In genomic region chr14:55247181-55247580, GRCm38 (mm10) we compare ENCODE assay signal across 22 mouse cellular contexts. TPM values are rescaled to one million over a fixed set of nuclear protein-coding genes. Genes with fewer than 3 reads are reported as not detected.
"Had no signal": no experiment of that assay in that cellular context is flagged by ENCODE, and none has a peak within 500 bp of the region (broad histone marks: within the 10 kb centered on the region; RNA-seq: fewer than 3 reads in every experiment).

No protein-coding gene starts in this region.

- H3K27me3 ChIP-seq: midbrain, embryonic 13.5 days; neural tube, embryonic 13.5 days; neural tube, embryonic 15.5 days had no signal

- ATAC-seq: midbrain, embryonic 13.5 days had no signal

- DNase-seq: lung, adult 18-20 months; lung, embryonic 14.5 days; lung, postnatal 10 days; lung, postnatal 4 days; right cerebral cortex, adult 18-20 months; right cerebral cortex, postnatal 25 days; right cerebral cortex, postnatal 4 days; spleen, adult 18-20 months; thymus, adult 18-20 months; thymus, postnatal 14 days; thymus, postnatal 36 days had no signal

- H3K9ac ChIP-seq: liver, embryonic 14.5 days; lung, embryonic 14.5 days; midbrain, embryonic 13.5 days; neural tube, embryonic 13.5 days; neural tube, embryonic 15.5 days had no signal

- H3K4me3 ChIP-seq: midbrain, embryonic 13.5 days; myocyte; neural tube, embryonic 13.5 days; neural tube, embryonic 15.5 days had no signal

- H3K4me2 ChIP-seq: lung, embryonic 14.5 days; midbrain, embryonic 11.5 days; midbrain, embryonic 13.5 days; neural tube, embryonic 13.5 days; neural tube, embryonic 15.5 days had no signal

- H3K9me3 ChIP-seq: midbrain, embryonic 13.5 days; neural tube, embryonic 13.5 days; neural tube, embryonic 15.5 days had no signal

- H3K4me1 ChIP-seq: neural tube, embryonic 13.5 days; neural tube, embryonic 15.5 days had no signal

- H3K27ac ChIP-seq: liver, embryonic 14.5 days; midbrain, embryonic 13.5 days; neural tube, embryonic 13.5 days; neural tube, embryonic 15.5 days had no signal

- H3K36me3 ChIP-seq: midbrain, embryonic 13.5 days; neural tube, embryonic 13.5 days; neural tube, embryonic 15.5 days had no signal

RNA-seq across cellular contexts. Expression of gene Dhrs2, which starts 25.4 kb away (rescaled TPM):
- total RNA-seq: megakaryocyte, adult 5-6 weeks; megakaryocyte-erythroid progenitor cell, adult 5-6 weeks had no signal
- polyA plus RNA-seq: liver, embryonic 16.5 days; midbrain, embryonic 11.5 days; myocyte; neural tube, embryonic 11.5 days; small intestine, adult 2 months had no signal
